Mouse (Mus musculus) gastrocnemius, postnatal 36 days (tissue): Measurements from ENCODE around the gene Ror1. TPM values are rescaled to one million over a fixed set of nuclear protein-coding genes. Genes with fewer than 3 reads are reported as not detected.

Experiments used
- DNase-seq, 2 experiments: peaks; one replicate each; pipeline ENCODE4 v3.0.0; 2022
- intact Hi-C: fragments of 180-260 bp; cut with DNase I; formaldehyde crosslinking; loops from one replicate; pipeline ENCODE4 v1.15.1; 2025
- total RNA-seq, 2 experiments: library from RNA; stranded (reverse); gene quantifications; 2 replicates each; pipeline ENCODE4 v1.2.3; 2021

Gene Ror1
- total RNA-seq, 2 experiments from 2014 or later = 1.2 to 1.7 TPM

DNA sequence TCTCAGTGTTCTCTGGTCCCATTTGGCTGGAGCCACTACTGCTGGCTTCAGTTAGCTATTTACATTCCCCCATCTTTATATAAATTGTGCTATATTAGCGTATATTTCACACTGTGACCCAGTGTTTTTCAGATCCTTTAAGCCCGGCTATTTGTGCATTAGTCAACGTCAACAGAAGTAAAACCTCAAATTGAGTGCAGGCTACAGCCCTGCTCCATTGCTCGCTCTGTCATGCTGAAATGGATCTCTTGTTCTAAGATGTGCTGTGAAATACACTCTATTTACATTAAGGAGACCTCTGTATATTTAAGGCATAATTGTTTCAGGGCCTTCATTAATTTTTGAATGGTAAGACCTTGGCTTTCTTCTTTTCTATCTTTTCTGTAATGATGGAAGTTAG lies 192.2 kb downstream of the Ror1 start:
- DNase-seq = no peak
- intact Hi-C loops = no loop called here

DNA sequence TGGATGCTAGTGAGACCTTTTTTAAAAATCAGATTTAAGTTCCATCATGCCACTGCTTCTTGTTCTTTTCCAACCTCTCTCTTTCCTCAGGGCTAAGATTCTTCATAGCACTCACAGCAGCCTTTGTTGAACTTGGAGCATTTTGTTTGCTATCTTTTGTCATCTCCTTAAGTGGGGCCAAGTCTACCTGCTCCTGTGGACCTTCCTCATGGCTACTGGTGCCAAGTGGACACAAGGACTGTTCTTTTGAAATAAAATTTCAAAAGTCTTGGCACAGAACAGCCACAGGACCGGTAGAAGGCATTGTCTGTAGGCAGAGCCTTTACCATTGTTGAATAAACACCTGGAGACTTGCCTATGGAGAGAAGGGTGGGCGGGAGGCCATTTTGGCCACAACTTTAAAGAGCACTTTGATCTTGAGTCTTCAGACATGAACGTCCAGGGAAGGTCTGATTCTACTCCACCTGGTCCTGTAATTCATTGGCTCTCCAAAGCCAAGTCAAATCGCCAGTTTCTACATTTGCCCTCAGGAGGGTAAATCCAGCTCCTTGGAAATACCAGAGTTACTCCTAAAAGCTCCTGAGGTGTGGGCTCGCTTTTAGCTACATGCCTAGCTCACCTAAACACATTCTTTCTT lies 195.5 kb downstream of the Ror1 start:
- DNase-seq = no peak
- intact Hi-C loops = no loop called here

DNA sequence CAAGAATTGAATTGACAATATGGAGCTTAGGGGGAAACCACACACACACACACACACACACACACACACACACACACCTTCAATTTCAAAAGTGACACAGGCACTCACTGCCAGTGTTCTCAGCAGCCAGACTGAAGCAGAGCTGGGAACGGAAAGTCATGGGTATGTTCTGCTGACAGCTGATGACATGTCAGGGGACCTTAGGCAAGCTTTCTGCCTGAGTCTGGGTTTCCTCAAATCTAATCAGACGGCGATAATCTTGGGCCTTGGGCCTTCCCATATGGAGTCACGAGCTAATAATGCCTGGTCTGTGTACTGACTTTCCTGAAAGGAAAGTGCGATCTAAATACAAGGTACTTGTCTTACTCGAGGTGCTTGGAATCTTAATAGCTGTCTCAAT lies 202.1 kb downstream of the Ror1 start:
- intact Hi-C loops = no loop called here
- DNase-seq = no peak

DNA sequence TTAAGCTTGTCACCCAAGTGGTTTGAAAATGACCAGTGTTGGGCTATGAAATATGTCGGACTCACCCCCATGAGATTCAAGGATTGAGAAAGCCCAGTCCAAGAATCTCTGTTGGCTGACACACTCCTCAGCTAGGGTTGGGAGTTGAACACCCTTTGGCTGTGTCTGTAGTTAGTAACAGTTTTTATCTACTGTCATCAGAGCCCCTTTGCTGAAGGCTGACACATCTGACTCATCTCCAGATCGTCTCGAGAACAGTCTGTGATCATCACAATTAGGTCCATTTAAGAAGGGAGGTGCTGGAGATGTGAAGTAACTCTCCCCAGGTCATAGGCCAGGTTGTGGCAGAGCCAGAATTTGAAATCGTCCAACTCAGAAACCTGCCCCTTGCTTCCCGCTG lies 203.0 kb downstream of the Ror1 start:
- intact Hi-C loops = no loop called here
- DNase-seq = no peak

DNA sequence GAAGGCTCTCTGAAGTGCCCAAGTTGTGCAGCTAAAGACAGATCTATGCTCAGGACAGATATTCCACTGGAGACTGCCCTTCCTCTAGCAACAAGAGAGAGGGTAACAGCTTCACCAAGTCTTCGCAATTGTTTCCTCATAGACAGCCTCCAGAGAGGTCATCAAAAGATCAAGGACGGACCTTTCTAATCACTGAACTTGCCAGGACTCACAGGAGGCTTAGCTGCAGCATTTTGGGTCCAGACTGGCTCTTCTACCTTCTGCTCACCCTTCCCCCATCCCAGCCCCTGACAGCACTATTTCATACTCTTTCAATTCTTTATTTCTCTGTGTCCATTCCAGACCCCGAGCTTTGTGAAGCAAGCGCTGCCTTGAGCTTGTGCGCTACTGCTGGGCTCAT lies 204.6 kb downstream of the Ror1 start:
- no peak for DNase-seq
- intact Hi-C loops = no loop called here

DNA sequence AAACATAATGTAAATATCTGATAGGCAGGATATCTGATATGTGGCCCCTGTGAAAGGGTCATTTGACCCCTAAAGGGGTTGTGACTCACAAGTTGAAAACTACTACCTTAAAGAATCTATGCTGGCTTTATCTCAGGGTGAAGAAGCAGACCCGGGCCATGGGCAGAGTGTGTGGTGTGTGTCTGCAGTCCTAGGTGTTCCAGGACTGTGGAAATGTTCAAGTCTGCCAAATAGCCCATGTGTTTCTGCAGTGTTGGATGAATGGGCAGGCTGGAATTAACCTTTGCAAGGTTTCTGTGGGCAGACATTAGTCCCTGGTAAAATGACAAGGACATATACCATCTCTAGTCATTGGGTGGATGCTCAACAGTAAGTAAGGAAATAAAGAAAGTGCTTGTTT lies 205.8 kb downstream of the Ror1 start:
- DNase-seq = no peak
- intact Hi-C loops = no loop called here

DNA sequence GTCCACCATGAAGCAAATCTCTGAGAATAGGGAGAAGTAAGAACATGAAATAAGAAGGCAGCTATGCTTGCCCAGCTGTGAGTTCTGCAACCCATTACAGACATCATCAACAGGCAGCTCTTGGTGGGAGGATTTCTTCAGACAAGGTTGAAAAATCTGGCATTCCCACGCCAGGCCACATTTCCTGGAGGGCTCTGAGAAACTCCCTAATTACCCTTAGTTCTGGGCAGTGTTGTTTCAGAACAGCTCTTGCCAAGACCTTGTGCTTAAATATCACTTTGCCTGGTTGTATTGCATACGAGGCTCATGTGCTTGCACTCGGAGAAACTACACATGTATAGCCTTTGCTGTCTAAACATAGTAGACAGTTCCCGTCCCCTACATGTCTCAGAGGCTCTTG lies 211.8 kb downstream of the Ror1 start:
- intact Hi-C loops = no loop called here
- no peak for DNase-seq

DNA sequence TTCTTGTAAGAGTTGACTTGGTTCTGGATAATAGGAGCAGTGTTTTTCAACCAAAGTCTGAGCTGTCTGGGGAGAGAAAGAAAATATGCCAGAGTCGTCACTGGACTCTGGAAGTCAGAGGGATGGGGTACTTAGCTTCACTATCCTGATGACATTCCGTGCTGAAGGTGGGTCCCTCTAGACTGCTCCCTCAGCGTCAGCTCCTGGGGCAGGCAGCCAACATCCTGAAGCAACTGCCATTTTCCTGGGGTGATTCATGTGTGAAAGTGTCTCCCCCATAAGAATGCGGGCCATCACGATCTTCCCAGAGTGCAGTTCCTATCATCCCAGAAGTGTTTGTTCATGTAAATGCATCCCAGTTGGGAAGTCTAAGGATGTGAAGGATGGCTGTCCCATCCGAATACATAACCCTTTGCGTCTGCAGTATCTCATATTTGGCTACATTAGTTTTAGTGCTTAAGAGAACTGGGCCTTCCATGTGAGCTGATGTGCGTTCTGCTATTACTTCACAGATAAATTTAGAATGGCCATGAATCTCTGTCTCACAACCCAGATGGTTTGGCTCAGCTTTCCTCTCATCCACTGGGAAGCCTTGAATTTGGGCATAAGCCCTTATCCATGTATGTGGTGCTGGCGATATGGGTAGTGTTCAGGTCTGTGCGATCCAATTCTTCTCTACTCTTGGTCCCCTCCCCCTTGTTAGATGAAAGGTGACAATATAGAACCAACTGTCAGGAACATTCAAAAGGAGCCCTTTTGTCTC lies 216.4 kb downstream of the Ror1 start:
- intact Hi-C loops = no loop called here
- peak in 1 of 2 experiments; percentile 38 for DNase-seq

DNA sequence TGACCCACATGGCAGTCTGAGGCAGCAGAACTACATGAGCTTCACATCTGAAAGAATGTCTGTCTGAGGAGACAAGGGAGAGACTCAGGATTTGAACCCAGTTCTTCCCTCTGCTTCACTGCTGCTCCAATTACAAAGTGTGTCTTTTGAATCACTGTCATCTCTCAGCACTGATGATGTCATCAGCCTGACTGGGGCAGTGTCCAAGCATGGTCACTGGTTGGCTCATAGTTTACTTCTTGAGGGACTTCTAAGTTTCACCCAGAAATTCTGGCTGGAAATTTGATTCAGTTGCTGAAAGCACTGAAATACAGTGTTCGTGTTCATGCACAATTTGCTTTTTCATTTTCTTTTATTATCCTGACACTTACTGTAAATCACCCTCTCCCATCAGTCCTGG lies 219.5 kb downstream of the Ror1 start:
- intact Hi-C loops = no loop called here
- peak; percentile 47 to 56 for DNase-seq

DNA sequence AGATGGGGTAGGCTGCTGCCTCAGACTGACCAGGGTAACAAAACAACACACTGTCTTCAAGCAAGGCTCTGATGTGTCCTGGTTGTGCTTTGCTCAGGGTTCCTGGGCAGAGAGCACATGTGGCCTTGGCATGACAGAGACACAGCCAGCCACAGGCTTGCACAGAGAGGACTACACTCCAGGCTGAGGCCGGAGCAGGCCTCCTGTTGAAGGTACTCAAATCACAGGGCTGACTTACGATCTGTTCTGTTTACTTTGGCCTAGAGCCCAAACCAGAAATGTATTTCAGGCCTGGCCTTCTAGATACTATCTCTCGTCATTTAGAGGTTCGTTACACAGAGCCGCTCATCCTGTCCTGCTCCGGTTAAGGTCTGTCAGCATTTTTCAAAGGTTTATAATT lies 226.2 kb downstream of the Ror1 start:
- DNase-seq = no peak
- intact Hi-C loops = no loop called here

DNA sequence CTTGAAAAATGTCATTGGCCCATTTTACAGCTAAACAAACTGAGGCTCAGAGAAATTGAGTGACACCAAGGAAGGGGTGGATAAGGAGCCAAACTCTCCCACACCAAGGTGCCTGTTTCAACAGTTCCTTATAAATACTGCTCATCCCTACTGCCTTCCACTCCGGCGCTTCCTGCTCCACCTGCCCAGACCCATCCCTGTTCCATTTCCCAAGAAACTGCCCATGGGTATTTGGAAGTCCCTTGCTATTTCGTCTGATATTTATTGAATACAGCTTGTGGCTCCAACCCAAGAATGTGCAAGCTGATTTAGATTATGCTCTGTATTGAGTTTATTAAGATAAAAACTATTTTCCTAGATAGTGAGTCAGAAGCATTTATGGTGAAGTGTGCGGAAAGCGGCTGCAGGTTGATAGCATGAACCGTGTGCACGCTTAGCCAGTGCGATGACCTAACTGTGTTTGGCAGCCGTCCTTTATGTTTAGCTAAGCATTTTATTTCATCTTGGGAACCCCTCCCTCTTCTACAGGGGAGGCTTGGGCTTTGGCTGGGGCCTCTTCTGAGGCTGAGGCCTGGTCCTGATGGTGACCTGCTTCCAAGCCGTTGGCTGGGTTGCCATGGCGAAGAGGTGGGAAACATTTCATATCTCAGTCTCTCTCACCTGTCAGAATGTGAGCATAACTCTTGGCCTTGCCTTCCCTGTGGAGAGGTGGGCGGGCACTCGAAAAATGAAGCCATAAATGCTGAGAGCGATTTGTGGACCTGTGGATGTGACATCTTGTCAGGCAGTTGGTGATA lies 229.3 kb downstream of the Ror1 start:
- intact Hi-C loops = no loop called here
- no peak for DNase-seq

DNA sequence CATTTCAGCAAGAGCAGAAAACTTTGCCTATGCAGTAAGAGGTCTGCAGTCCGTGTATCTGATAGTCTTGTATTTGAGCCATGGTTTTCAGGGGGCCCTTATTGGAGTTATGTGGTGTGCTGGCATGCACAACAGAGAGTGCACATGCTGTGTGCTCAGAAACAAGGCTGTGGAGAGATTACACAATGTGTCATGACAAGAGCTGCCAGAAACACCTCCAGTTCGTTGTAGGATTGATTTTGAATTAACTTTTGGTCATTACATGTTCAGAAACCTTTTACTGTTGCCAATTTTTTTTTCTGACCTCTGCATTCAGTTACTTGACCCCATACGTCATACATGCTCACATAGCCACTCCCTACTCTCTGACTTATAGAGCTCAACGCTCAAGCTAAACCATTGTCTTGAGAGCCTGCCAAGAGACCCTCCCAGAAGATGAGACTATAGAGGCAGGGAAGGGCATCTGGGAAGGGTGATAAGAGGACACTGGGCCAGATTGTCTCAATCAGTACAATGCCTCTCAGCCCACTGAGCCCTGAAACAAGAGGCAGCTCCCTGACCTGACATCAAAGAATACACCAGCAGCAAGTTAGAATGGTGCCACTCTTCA lies 232.9 kb downstream of the Ror1 start:
- no peak for DNase-seq
- intact Hi-C loops = no loop called here

DNA sequence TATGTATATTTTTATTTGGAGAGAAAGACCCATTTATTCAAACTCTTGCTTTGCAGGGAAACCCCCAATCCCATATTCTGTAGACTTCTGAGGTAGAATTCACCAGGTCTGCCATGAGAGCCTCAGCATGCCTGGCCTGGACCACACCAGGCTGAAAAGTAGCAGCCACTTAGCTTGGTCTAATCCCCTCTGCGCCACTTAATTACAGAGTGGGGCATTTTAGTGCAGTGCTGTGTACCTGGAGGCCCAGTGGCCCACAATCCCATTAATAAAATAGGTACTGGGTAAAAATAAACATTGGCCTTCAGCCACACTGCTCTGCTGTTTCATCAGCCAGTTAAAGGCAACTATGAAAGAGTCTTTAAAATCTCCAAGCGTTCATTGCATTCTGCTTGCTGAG lies 239.6 kb downstream of the Ror1 start:
- intact Hi-C loops = no loop called here
- DNase-seq = no peak

DNA sequence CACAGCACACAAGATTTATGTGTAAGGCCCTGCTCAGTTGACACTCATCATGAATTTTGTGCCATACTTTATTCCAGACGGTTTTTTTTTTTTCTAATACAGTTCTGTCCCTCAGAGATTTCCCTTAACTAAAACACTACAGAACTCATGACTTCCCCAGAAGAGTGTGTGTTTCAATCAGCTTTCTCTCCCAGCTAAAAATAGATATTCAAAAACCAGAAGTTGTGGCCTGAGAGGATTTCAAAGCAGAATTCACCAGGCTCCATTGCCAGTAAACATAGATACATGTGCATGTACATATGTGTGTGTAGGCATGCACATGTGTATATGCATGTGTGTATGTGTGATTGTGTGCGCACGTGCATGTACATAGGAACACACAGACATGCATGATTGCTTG lies 252.2 kb downstream of the Ror1 start:
- no peak for DNase-seq
- intact Hi-C loops = no loop called here

DNA sequence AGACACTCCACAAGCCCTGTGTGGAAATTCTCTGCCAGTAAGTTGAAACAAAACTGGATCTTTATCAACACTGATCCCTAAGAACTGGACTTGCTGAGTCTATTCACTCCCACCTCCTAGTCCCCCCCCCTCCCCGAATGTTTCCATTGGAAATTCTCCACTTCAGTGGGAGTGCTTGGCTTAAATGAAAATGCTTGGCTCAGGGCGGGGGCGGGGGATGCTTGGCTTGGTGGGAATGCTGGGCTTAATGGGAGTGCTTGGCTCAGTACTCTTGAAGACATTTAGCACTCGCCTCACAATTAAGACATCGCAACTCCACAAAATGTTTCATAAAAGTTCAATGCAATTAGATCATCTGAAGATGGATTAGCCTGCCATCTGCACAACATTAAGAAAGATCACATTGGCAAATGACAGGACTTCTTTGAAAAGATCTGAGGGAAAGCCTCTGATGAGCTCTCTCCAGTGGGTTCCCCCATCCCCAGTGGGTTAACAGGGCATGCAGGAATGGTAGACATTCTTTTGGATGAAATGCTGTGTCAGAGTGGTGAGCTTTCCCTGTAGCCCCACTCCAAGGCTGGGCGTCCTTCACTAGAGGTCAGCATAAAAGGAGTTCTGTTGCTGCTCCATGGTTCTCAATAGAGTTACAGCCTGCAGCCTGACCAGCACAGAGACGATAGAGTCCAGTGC lies 254.7 kb downstream of the Ror1 start:
- no peak for DNase-seq
- intact Hi-C loops = no loop called here

DNA sequence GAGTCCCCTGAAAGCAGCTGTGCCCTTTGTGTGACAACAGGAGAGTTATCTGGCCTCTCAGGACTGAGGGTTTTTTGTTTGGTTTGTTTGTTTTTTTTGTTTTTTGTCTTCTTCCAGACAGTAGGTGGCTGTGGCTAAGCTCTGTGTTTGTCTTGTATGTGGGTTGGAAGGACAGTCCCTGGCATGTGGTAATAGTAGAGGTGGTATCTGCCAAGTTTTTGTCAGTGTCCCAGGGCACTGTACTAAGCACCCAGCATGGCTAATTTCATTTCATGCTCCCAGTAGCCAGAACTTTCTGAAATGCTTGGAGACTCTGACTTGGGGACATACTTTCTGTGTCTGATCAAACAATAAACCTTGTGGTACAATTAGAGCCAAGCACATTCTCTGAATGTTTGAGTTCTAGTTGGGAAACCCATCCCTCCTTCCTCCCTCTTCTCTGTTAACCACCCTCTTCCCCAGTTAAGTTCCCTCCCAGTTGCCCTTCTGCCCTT lies 256.3 kb downstream of the Ror1 start:
- intact Hi-C loops = no loop called here
- DNase-seq = no peak

DNA sequence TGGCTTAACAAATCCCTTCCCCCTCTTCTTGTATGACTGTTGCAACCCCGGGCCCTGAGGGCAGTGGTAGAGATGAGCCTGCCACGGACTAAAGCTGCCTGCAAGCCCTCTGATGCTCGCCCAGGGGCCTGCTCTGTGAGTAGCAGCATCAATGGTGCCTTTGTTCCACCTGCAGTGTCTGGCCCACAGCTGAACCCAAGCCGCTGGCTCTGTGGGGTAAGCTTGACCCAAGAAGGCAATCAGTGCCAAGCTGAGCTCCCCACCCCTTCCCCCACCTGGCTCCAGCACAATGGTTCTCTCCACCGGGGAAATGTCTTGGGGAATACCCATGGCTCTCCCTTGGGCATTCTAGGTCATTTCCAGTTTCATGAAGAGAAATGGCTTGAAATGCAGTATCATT lies 260.0 kb downstream of the Ror1 start:
- DNase-seq = no peak
- intact Hi-C loops = no loop called here

DNA sequence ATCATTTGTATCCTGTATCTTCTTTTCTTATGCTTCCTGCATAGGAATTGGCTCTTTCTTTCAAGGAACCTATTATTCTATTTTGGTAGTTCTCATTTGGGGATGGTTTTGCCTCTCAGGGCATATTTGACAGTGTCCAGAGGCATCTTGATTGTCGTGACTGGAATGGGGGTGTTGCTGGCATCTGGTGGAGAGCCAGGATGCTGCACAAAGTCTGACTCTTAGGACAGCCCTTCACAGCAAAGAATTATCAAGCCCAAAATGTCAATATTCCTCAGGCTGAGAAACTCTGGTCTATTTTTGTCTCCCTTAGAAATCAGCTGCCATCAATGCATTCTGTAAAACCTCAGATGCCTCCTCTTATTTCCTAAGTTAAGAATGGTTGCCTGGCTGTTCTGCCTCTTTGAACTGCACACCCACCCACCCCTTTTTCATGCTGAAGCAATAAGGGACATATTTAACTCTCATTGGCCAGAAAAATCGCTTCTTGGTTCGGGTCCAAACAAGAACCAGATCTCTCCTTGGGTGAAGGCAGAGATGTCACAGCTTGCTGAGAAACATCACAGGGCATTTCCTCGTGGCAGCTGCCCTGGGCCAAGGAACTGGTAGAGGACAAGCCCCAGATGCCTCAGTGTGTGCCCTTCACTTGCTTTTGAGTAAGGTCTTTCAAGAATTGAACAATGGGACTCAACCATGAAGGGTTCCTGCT lies 262.4 kb downstream of the Ror1 start:
- intact Hi-C loops = no loop called here
- no peak for DNase-seq

DNA sequence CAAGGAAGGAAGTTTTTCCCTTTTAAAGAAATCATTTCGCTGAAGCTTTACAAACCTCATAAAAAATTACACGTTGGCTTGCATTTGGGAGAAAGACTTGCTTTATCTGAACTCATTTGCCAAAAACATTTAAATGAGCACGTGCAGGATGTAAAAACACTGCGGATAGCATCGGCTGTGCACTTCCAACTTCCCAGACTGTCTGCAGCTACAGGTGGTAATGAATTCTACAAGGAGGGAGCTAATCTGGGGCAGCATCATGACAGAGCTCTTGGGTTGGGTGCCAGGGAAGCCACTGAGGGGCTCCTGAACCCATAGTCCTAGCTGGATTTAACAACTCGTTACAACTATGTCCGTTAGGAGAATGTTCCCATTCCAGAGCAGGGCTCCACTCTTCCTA lies 268.1 kb downstream of the Ror1 start:
- no peak for DNase-seq
- intact Hi-C loops = no loop called here

DNA sequence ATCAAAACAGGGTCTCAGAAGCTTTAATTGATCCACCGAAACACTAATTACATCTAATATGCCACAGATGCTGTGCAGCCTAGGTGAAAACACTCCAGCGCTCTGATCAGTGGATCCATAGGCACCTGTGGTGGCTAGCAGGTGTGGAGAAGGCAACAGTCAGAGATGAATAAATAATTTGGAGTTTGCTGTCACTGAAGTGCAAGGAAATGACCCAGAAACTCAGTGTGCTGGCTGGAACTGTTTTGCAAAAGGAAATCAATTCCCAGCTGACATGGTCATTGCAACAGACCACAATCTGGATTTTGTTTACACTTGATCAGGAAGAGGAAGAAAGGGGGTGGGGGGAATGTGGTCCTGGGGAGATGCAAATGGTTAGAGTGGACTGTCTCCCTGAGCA lies 273.1 kb downstream of the Ror1 start:
- intact Hi-C loops = no loop called here
- DNase-seq = no peak
